Mouse (Mus musculus) yolk sac, embryonic 10.5 days (tissue): ENCODE data around the gene Slc9a9.

ENCODE experiments used
- DNase-seq: peaks from one replicate; pipeline ENCODE4 v3.0.0-alpha.2; 2017; ENCODE audit warnings: low spot score

Slc9a9 gene

DNA sequence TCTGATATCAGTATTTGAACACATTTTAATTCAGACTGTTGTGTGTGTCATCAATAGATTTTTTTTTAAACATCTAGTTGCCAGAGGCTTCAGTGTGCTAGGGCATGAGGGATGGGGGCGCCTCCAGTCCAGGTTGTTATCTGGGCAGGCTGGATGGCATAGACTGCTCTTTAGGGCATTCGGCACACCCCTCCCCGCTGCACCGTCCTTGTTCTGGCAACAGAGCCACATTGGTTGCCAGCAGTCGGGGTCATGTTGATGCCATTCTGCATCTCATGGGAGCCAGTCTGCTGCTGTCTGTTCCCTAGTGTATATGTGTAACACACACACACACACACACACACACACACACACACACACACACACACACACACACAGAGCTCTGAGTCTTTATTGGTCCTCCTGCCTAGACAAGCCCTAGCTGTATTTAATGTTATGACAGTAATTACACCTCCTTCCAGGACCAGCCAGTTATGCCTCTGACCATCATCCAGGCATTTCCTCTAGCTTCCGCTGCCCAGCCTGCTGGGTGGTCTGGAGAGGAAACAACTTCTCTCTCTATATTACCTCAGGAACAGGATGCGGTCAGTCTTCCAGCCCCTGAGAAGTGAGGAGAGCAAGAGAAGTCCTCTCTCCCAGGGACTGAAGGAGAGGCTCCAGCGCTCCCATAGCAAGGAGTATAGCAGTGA lies 63.0 kb downstream of the Slc9a9 start:
- peak; percentile 10 for DNase-seq

DNA sequence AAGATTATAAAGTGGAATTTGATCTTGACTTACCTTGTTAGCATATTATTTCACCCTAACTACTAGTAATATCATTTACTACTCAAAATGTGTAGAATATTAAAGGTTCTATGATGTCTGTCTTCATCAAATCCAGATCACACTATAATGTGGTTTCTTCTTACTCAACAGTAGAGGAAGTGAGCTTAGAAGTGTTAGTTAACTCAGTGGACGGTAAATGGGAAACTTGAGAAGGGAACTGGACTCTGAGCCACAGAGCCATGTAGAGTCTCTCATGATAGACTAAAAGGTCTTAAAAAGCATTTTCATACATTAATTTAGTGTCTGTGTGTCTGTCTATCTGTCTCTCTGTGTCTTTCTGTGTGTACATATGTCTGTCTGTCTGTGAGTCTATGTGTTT lies 64.6 kb downstream of the Slc9a9 start:
- no peak for DNase-seq

DNA sequence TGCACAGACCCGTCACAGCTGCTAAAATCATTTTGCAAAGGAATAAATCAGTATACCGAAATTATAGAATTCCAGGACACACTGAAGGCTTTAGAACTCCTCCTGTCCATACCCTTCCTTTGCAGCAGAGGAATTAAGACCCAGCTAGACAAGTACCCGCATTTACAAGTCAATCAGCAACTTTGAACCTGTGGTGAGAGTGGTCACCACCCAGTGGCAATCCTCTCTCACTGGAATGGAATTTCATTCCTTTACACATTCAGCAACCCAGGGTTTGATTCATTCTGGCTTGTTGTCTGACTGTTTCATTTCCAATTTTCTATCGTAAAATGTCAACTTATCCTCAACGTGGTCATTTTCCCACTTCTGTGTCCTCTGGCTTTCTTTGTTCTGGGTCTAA lies 67.5 kb downstream of the Slc9a9 start:
- no peak for DNase-seq

DNA sequence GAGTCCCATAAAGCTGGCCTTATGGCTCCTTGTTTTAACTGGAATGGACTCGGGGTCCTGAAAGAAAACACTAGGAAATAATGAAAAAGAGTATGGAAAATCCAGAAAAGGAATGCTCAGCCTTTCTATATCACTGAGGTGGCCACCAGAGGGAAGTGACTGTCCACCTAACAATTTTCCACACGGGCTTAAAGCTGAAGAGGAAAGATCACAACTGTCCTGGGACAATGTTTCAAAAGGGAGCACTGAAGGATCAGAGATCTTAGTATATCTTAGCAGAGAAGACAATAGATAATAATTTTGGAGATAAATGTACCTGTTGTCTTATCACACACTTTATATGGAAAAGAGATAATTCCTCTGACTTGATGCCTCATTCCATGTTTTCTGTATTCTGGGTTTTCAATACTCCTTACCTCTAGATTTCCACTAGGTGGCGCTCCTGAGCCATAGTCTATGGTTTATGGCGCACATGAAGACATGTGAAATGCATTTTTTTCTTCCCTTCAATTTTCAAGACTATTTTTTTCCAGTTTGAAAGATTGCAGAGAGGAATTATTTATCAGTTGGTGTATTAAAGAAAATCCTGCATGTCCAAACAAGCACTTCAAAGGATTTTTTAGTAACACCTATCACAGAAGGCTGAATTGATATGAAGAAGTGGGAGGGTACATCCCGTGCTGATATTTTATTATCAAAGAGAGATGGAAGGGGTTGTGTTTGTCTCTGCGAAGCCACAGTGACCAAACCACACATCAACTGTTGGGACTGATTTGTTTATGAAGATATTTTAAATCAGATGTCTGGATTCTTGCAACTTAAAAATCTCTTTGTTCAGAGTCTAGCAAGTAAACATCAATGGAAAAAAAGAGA lies 69.1 kb downstream of the Slc9a9 start:
- peak; percentile 47 for DNase-seq

DNA sequence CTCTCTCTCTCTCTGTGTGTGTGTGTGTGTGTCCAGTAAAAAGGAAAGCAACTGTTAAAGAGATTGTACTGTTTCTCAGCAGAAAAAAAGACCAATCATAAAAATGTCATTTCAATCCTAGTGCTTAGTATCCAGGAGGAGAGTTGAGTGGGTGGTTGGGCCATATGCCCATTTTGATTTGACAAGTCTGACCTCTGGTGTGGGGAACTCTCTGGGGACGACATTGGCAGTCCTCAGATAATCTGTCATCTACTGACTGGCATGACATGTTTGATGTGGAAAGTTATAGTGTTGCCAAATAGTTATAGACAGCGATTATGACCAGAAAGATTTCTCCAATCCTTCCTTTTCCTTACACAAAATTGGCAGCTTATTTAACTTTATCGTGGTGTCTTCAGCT lies 71.1 kb downstream of the Slc9a9 start:
- DNase-seq: no peak

DNA sequence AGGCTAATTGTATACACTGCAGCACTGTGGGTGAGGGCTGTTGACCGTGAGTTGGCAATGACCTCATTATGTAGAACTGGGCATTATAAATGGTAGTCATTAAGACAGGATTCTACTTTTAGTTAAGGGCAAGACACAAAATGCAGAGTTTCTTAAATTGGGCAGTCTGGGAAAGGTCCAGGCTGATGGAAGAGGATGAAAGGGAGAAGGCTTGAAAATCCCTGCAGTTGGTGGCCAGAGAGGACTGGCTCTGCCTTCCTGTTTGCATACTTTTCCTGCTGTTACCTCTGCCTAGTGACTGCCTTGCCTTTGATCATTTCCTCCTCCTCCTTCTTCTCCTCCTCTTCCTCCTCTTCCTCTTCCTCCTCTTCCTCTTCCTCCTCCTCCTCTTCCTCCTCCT lies 73.6 kb downstream of the Slc9a9 start:
- no peak for DNase-seq

DNA sequence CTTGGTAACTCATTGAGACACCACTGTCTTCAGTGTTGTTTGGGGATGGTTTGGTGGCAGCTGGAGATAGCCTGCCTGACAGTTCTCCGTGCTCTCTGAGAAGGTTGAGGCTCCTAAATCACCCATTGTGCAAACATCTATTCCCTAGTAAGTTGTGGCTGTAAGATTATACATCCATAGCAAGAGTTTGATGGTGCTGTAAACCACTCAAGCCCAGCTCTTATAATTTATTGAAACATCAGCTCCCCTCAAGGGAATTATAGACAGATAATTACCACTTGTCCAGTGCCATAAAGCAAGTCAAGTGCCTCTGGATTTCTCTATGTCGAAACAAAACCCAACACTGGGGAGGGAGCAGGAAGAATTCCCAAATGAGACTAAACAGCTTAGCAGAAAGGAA lies 78.8 kb downstream of the Slc9a9 start:
- no peak for DNase-seq

DNA sequence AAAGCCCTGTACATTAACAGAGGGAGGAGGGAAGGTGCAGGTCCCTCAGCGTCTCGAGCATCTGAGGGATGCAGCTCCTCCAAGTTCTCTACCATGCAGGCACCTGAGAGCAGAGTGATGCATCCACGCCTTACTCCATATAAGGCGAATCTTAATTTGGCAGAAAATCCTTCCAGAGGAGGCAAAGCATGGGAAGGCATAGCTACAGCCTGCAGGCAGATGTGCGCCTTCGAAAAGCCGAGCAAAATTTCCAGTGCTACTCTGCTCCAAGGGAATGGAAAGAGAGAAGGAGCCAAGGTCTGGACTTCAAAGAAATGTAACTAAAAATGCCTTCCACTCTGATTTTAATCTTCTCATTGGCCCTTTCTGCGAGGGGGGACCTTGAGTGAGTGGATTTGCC lies 80.5 kb downstream of the Slc9a9 start:
- DNase-seq: no peak

DNA sequence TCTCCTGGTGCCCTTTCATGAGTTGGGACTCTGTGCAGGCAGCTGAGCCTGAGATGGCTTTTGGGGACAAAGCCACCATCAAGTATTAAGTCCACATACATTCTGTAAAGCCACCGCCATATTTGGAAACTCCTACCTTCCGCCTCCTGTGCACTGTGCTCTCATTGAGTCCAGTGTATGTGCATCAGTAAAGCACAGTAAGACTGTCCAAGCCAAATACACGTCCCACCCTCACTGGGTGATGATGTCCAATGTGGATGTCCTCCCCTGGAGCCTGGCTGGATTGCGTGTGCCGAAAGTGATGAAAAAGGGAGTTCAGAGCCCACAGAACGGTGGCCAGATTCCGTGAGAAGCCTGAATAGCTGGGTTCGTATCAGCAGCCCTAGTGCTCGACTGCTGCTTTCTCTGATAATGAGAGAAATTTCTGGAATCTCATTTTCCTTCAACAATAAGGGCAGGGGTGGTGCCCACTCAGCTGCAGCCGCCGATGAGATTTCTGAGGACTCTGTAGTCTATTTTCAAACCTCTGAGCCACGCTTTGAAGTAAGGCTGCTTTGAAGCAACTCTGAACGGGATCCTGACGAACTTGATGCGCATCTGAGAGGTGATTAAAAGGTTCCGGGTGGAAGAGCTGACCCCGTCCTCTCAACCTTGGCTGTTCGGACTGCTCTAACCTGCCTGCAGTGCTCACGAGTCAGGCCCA lies 81.4 kb downstream of the Slc9a9 start:
- no peak for DNase-seq

DNA sequence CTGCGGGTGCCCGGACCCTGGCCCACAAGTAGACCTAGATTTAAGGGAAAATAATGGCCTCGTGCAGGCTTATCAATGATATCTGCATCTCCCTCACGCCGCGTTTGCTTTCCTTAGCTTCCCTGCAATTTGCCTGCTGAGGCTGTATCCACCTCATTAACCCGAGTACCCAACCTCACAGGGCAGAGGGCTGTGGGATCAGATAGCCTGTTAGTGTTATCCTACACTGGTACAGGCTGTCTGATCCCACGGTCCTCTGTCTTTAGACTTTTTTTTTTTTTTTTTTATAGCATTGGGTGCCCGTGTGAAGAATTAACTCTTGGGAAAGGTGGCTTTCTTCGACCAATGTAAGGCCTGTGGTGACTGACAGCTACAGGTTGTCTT lies 81.9 kb downstream of the Slc9a9 start:
- no peak for DNase-seq

DNA sequence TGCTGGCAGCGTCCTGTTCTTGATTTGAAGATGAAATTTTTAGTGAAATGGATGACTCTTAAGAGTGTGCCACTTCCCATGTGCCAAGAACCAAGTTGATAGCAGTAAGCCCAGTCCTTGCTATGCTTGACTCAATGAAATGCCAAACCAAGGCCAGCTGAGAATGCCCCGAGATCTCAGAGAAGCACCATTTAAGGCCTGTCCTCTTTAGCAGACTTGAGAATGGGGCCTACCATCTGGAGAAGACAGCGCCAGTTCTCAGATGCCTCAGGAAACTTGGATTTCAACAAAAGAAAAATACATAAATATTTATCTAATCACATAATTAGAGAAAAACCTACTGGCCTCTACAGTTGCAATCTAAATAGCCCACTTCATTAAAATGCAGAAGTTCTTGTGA lies 82.4 kb downstream of the Slc9a9 start:
- DNase-seq: no peak

DNA sequence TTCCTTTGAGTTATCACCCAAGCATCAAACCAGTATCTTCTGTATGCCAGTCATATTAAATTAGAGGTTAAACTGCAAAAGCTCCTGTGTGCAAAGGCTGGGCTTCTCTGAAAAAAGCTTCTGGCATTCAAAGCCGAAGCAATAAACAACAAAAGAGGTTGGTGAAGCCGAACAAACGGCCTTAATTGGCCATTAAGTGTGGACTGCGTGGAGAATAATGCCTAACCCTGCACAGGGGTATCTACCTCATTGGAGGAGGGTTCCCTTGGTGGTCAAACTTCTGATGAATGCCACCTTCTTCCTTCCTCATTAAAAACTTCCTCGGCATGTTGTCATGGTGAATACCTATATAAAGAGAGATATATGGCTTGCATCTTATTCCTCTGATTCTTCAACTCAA lies 90.2 kb downstream of the Slc9a9 start:
- DNase-seq: no peak

DNA sequence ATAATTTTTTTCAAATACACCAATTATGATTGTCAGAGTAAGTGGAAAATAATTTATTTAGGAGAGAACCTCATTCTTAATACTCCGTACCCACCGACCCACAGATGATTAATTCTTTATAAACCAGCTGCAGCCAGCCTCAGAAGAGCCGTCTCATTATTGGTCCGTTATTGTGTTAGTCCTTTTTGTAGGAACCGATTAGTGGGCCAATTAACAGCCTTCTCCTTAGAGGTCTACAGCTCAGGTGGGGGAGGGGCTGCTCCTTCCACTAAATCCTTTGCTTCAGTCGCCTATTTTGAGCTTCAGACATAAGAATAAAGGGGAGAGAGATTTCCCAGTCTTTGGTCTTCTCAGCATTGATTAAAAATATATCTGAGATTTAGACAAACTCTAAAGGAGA lies 98.4 kb downstream of the Slc9a9 start:
- no peak for DNase-seq

DNA sequence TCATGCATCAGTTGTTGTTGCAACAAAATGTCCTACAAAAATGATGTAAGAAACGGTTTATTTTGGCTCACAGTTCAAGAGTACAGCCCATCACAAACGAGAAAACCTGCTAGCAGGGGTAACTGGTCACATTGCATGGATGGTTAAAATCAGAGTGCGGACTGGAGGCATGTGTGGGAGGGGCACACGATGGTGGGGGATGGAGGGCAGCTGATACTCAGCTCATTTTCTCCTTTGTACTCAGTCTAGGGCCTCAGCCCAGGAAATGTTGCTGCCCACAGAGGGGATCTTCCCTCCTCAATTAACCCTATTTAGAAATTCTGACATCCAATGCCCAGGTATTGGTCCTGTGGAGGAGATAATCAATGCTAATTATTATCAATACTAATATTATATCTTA lies 98.8 kb downstream of the Slc9a9 start:
- DNase-seq: no peak

DNA sequence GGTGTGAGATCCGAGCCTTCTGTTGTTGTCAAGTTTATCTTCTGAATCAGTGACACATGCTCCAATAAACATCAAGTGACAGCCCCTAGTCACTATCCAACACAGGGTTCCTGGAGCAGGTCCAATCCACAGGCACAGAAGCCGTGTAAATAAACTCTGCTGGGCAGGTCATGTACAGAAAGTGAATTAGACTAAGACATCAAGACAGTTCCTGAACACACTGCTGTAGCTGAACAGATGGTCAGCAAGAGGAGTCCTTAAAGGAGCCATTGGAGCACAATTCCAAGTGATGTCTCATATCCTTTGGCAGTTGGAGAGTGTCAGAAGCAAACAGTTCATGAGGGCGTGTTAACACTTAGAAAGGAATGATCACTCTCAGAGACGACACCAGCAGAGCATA lies 103.6 kb downstream of the Slc9a9 start:
- no peak for DNase-seq

DNA sequence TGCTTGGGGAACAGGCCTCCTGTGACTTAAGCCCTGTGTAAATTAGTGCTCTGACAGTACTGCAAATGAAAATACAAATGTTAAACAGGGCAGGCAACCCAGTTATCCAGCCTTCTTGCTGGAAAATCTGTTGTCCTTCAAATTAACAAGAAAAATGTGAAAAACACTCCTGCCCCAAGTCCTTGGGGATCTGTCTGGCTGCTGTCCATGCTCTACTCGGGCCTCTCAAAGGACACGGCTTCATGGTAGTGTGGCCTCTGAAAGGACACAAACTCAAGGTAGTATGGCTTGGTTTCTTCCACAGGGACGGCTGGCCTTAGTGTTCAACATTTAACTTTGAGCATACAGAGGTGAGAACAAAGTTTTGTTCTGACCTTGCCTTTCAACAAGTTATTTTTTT lies 118.6 kb downstream of the Slc9a9 start:
- no peak for DNase-seq

DNA sequence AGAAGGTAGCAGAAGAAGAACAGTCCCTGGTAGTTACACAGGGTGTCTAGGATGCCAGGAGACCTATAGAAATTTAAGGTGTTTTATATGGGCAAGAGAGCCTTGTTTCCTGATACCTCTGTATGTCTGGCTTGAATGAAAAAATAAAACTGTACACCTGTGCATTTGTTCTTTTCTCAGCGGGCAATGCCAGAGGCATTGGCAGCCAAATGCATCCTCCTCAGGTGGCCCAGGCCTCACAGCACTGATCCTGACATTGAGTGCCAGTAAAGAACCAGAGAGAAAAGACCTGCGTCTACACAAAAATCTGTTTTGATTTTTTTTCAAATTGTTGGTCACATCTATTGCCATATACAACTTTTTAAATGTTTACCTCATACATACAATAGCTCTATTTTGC lies 121.3 kb downstream of the Slc9a9 start:
- DNase-seq: no peak

DNA sequence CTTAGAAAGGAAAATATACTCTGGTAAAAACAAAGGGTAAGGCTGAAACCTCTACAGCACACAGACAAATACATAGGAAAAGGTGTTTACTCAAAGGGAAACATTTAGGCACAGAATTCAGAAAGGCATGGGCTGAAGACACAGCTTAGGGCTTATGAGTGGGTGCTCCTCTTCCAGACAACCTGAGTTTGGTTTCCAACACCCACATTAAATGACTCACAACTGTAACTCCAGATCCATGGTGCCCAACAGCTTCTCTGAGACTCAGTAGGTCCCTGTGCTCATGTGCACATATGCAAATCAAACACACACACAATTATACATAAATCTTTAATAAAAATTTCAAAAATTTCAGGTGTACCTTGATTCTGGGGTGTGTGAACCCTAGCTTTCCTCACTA lies 133.4 kb downstream of the Slc9a9 start:
- DNase-seq: no peak

DNA sequence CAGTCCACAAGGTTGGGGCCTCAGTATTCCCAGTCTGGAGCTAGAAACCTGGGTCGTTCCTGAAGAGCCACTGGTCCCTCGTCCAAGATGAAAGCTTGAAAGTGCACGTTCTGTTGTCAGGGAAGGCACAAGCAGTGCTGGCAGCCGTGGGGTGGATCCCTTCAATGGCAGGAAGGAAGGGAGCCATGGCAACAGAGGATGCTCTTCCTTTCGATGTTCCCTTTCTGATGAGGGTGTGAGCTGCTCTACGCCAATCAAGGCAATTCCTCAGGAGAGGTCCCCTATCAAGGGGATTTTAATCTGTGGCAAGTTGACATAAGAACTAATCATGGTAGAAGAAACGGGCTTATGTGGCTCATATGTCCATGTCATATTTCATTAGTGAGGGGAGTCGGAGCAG lies 135.8 kb downstream of the Slc9a9 start:
- no peak for DNase-seq

DNA sequence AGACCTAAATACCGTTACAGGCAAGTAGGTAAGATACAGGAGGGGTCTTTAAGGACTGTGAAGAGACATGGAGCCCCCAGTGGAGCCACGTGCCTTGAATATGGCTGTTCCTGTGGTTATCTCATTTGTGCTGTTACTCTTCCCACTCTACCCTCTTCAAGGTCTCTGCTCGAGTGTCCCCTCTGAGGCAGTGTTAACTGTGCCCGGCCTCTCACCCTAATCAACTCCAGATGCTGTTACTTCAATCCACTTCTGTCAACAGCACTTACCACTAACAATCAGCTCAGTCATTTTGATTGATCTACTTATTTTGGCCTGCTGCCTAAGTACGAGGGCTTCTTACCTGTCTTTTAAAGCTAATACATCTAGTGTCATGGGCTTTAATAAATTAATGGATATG lies 145.8 kb downstream of the Slc9a9 start:
- no peak for DNase-seq

DNA sequence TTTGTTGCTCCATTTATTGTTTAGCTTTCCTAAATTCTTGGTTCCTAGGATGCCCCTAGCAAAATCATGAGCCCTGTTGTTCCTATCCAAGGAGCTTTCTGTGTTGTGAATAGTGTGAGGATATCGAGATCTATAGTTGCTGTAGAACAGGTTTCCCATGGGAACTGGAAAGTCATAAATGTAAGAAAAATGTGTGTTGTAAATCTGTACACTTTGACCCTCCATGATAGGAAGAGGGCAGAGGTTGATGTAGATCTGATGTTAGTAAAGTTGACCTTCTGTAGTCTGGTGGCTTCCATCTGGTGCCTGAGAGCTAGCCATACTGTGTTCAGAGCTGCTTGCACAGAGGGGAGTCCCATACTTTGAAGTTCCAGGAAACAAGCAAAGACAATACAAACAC lies 151.6 kb downstream of the Slc9a9 start:
- no peak for DNase-seq

DNA sequence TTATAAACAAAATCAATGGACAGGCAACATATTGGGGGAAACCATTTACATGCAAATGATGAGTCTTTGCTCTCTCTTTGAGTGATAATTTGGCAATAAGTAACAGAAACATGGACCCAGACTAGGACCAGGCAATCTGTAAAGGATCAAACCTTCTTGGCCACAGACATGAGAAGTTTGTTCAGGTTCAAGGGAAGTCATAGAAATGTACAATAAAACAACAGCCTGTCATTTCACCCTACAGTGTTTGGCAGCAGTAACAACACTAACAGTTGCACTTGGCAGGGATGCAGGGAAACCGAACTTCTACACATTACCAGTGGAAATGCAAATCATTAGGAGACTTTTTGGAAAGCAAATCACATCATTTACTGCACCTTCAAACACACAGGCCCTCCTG lies 164.1 kb downstream of the Slc9a9 start:
- no peak for DNase-seq

DNA sequence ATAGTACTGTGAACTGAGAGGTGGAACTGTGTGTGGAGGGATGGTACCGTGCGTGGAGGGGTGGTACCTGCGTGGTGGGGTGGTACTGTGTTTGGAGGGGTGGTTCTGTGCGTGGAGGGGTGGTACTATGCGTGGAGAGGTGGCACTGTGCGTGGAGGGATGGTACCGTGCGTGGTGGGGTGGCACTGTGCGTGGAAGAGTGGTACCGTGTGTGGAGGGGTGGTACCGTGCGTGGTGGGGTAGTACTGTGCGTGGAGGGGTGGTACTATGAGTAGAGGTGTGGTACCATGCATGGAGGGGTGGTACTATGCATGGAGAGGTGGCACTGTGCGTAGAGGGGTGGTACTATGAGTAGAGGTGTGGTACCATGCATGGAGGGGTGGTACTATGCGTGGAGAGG lies 167.7 kb downstream of the Slc9a9 start:
- DNase-seq: no peak
